ENCODE assay signal across 7 mouse cellular contexts in the genomic region with DNA sequence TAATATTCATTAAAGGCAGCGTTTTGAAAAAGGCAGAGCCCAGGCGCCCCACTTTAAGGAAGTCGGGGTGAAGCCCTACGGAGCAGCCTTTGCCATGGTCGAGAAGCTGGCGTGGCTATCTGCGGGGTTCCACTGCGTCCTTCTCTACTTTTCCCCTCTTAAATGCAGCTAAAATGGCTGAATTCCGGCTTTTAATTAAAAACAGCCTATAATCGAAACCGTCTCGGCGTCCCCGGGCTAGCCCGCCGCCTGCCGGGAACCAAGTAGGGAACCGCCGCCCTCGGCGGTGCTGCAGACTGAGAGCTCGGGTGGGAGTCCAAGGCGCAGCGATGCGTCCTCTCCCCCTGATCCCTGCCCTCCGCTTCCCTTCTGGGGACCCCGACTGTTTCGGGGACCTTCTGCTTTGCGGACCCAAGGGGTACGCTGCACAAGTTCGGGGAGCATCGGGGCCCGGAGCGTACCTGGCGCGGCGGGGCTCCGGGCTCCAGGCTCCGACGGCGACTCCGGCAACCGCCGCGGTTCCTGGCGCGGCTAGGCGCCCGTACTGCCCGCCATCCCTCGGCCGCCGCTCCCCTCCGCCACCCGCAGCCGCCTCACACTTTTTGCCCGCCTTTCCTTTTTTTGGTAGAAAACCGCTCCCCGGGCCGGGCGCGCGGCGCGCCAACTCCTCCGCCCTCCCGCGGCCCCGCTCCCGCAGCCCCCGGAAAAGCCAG. TPM values are rescaled to one million over a fixed set of nuclear protein-coding genes. Genes with fewer than 3 reads are reported as not detected.
DNase-seq lines count a peak whose midpoint lies in the region; ATAC-seq lines count a peak whose summit lies in the region.

No protein-coding gene starts in this region.

- DNase-seq in ZHBTc4 (ENCODE audit: low read depth, low spot score), result peak; percentile 81
- DNase-seq in cerebellum, adult 8-10 months, result peak; percentile 85
- peak; percentile 73 for DNase-seq in gastrocnemius, postnatal 14 days
- peak; percentile 82 to 83 for DNase-seq in left cerebral cortex, postnatal 36 days (ENCODE audit: low spot score in 2 of 2)
- peak; percentile 98 for DNase-seq in midbrain, embryonic 11.5 days (ENCODE audit: low spot score, missing footprints)
- DNase-seq in spleen, postnatal 36 days (ENCODE audit: low spot score in 2 of 2), result peak; percentile 40 to 45

- peak overlapping the region; percentile 100 for H3K9ac ChIP-seq in midbrain, embryonic 11.5 days (ENCODE audit: low read length)

- H3K4me2 ChIP-seq in midbrain, embryonic 11.5 days, result peak overlapping the region; percentile 90

- H3K36me3 ChIP-seq in midbrain, embryonic 11.5 days (ENCODE audit: control insufficient read depth, insufficient read depth, low read length), result no peaks in the 10 kb centered on the region

- peaks cover 22% of the 10 kb centered on the region for H3K4me1 ChIP-seq in midbrain, embryonic 11.5 days (ENCODE audit: control insufficient read depth, insufficient read depth, low read length)

- no peaks in the 10 kb centered on the region for H3K9me3 ChIP-seq in midbrain, embryonic 11.5 days (ENCODE audit: control insufficient read depth, low read length)

- peak overlapping the region; percentile 97 for H3K4me3 ChIP-seq in midbrain, embryonic 11.5 days (ENCODE audit: low read depth, low read length)

- H3K27me3 ChIP-seq in midbrain, embryonic 11.5 days (ENCODE audit: control insufficient read depth, insufficient read depth, low read length), result no peaks in the 10 kb centered on the region

- peak; percentile 39 for ATAC-seq in inflammation-experienced regulatory T-cells, adult 6 months
- no peak for ATAC-seq in midbrain, embryonic 11.5 days (ENCODE audit: low FRiP score)

- intact Hi-C loops in gastrocnemius, postnatal 14 days (cut with DNase I; ENCODE audit: low total_unique reads), result no loop called here
- intact Hi-C loops in left cerebral cortex, postnatal 36 days (cut with DNase I), result loop anchor here (2.0 to 5.0 kb wide), 4 partner anchors 54 to 1990 kb away; a partner anchor contains a TSS

- peak overlapping the region; percentile 100 for H3K27ac ChIP-seq in midbrain, embryonic 11.5 days (ENCODE audit: low read depth, low read length)

- 0% methylated on average over 60 of the region's 71 CpGs for WGBS in midbrain, embryonic 11.5 days

RNA-seq across cellular contexts. Expression of a gene that starts 0.5 kb away (rescaled TPM):
- 10 to 100 TPM; 36.2 to 37.1 TPM for total RNA-seq in gastrocnemius, postnatal 14 days (2021)
- 1 to 10 TPM; 1.6 to 4.4 (median 2.9) TPM for polyA plus RNA-seq in inflammation-experienced regulatory T-cells, adult 6 months (2017; shearing (Covaris generic))
- total RNA-seq in left cerebral cortex, postnatal 36 days (2021), result 100 to 1,000 TPM; 117 to 147 TPM
- 26.9 and 27.4 TPM in 2 replicates for polyA plus RNA-seq in midbrain, embryonic 11.5 days (2014; fragmentation: Nextera tagmentation; extraction: Ambion mirVana)

Comparison
In these comparisons a context has a peak if more than half of its experiments do, and no peak if none do; other contexts are left out.
1. DNase-seq: peak in every context shown above with its lines; median percentile 98 in midbrain, embryonic 11.5 days; 85 in cerebellum, adult 8-10 months; 82 in left cerebral cortex, postnatal 36 days; 81 in ZHBTc4; 73 in gastrocnemius, postnatal 14 days; 42 in spleen, postnatal 36 days.